Mouse (Mus musculus) ES-Bruce4 (cell line): ENCODE results near the gene Nsun5.

Experiments used
- CTCF ChIP-seq: IDR thresholded peaks from one replicate; pipeline ENCODE4 v1.8.1; 2011; ENCODE audit warnings: low read depth, low read length
- POLR2A ChIP-seq: IDR thresholded peaks from one replicate; pipeline ENCODE4 v1.8.1; 2011; ENCODE audit warnings: low read length; ENCODE audit not compliant: insufficient read depth

DNA sequence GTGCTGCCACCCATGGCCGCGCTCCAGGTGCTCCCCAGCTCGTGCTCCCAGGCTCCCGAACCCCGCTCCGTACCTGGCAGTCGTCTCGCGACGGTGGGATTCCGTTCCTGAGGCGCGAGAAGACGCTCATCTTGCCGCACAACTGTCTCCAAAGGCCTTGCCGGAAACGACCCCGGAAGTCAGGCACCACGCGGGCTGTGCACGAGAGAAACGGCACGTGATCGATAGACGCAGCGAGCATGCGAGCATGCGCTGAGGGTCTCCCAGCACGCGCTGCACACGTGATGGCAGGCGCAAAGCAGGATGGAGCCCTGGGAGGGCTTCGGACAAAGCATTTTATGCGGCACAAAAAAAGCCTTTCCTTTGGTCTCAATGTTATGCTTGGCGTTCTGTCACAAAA is 19.9 kb upstream of the Nsun5 start, which contains the start of gene Fkbp6:
- TF ChIP-seq CTCF, result no peak
- no peak for TF ChIP-seq POLR2A
